Mouse (Mus musculus) gastrocnemius, postnatal 10 days (tissue): ENCODE results near the gene Rab40b. TPM values are rescaled to one million over a fixed set of nuclear protein-coding genes. Genes with fewer than 3 reads are reported as not detected.
A peak's percentile ranks its signal among the peaks of the same experiment; 100 is the strongest.

Source experiments
- DNase-seq: peaks from one replicate; pipeline ENCODE4 v3.0.0; 2021; ENCODE audit warnings: mixed read lengths
- long read RNA-seq, 2 experiments: library from polyadenylated mRNA; stranded (forward); transcript quantifications; one replicate each; pipeline ENCODE4 v2.0.0; 2021
- total RNA-seq, 2 experiments: library from RNA; stranded (reverse); gene quantifications; 2 replicates each; pipeline ENCODE4 v1.2.3; 2021

Gene Rab40b
- total RNA-seq = 10 to 100 TPM; 23.8 to 27.4 TPM
- long read RNA-seq, experiment 1, transcript Rab40b-201 (6 exons, 1,861 nt) = major isoform, 63 of 70 reads
- long read RNA-seq, experiment 1, partial matches to known transcripts = 0 of 70 reads
- long read RNA-seq, experiment 1, other reads (novel, unspliced or antisense) = 7 of 70 reads
- long read RNA-seq, experiment 2, transcript Rab40b-201 (6 exons, 1,861 nt) = major isoform, 46 of 52 reads
- long read RNA-seq, experiment 2, partial matches to known transcripts = 2 of 52 reads
- long read RNA-seq, experiment 2, other reads (novel, unspliced or antisense) = 4 of 52 reads

DNA sequence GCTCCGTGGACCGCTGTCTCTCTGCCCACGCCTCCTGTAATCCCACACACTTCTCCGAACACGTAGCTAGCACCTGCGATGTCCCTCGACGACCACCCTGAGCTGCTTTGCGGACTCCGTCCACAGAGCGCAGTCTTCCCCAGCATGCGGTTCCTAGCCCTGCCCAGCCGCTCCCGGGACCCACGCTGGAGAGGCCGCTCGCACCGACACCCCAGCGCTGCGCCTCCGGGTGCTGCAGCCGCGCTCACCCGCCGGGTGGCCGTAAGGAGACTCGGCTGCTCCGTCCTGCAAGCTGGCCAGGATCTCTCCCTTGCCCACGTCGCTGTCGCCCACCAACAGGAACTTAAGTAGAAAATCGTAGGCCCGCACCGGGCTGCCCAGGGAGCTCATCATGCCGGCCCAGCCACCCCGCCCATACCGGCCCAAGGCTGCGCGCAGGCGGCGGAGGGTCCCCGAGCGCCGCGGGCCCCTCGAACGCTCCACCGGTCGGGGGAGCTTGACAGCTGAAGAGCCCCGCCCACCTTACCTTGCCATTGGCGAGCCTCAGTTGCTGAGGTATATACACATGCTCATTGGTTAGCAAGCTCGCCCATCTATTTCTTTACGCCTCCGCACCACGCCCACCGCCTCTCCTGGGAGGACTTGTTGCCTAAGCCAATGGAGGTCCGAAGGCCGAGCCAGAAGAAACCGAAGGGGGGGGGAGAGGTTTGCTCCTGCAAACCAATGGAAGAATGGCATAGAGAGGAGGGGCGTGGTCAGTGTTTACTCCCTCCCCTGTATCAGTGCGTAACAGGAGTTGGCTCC, at the start of gene Rab40b:
Rab40b (minus strand) TSS at position 502 of the 804 bp plus-strand sequence.
- DNase-seq = peak; percentile 85

DNA sequence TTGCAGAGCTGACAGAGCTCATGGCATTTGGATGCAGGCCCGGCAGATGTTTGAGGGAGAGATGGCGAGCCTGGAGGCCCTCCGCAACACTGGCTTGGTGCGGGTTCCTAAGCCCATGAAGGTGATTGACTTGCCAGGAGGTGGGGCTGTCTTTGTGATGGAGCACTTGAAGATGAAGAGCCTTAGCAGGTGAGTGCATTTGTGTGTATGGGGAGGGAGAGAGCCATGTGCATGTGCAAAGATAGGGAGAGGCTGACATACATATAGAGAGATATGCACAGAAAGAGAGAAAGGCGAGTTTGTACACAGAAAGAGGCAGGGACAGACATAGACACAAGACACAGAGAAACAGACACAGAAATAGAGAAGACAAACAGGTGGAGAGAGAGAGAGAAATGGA, 49.2 kb upstream of the Rab40b start:
- DNase-seq = no peak

DNA sequence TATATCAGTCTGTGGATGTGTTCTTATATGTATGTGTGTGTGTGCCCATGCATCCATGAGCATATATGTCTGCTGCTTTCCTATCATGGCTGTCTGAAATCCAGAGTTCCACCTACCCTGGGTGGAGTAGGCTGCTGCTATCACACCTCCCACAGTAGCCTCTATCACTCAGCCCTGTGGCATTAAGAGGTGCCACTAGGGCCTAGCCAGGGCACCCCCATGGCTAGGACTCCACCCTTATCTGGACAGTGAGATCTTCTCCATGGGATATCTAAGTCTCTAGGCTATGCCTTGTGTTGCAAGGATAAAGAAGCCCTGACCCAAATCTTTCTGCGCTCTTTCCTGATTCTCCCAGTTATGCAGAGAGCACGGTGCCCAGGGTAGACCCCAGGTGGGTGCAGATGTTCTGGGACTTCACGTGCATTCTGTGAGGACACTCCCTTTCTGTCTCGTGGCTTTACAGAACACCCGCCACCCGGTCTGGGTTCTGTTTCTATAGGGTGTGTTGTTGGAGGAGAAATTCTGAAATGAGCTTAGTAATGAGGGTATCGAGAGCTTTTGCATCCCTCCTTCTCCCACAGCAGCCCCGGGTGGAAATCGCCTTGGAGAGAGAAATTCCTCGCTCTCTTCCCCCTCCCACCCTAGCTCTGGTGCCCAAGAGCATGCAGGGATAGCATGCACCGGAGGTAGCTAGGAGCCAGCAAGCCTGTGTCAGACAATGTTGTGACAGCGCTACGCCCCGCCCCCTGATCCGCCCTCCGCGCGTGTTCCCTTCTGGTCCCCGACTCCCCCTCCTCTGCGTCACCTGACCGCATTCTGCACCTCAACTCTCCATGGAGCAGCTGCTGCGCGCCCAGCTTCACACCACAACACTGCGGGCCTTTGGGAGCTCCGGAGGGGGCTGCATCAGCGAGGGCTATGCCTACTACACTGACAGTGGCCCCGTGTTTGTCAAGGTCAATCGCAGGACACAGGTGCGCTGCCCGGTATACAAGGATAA, 46.4 kb upstream of the Rab40b start, which contains the start of gene Fn3k:
Fn3k (plus strand) TSS at position 758 of the 1,000 bp plus-strand sequence.
- peak; percentile 70 for DNase-seq

DNA sequence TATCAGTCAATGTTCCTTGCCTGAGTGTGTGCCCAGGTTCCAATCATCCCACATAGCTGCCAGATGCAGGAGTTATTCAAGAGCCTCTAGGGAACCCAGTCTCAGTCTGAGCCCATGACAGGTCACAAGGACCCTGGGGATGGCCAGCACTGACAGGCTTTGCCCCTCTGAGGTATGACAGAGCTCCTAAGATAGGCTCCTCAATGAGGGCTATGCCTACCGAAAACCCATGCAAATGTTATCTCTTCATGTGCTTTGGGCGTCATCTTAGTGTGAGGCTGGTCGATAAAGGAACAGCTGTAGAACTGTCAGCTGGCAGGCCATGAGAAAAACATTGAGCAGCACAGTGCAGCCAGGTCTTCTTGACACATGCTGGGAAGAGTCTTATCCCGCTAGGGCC, 45.3 kb upstream of the Rab40b start:
- DNase-seq = no peak

- no peak for DNase-seq
Observed at GRCm38 (mm10) chr11:121421553-121422173, 33.6 kb upstream of the Rab40b start.

DNA sequence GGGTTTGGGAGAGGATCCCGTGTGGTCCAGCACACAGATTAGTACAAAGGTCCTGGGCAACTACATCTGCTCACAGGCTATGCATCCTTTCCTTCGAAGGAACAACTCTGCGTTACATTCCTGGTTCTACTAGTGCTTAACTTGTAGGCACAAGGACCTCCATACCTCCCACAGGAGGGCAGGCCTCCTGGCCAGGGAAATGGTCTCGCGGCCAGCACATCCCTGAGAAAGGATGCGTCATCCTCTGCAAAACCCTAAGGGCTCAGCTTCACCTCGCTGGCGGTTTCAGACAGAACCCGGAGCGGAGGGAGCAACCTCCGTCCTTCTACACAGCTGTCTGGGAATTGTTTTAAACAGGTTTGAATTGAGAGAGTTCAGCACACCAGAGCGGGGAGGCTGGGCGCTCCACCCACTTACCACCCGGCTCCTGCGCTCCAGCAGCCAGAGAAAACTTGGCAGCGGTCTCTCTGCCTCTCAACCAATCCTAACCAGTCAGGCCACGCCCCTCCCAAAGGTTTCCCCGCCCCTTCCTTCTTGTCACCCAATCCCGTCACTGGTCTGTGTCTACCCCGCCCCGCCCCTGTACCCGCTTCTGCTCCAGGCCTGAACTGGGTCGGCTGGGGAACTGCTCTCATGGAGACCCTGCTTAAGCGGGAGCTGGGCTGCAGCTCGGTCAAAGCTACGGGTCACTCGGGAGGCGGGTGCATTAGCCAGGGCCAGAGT, 32.9 kb upstream of the Rab40b start, which contains the start of gene Fn3krp:
Fn3krp (plus strand) TSS at position 572 of the 723 bp plus-strand sequence.
- peak; percentile 98 for DNase-seq

DNA sequence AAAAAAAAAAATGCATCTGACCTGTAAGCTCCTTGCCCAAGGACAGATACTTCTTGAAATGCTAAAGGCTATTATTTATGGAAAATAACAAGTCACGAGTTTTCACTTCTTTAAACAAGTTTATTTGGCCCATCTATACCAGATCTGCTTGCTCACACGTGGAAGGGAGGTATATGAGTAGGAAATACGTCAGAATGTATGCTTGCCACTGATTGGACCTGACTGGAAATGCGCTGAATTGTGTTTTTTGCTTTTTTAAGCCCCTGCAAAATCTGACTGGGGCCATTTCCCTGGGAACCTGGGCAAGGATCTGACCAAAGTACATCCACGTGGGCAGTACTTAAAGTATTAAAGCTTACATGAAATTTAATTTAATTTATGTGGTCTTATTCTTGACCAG, 32.3 kb upstream of the Rab40b start:
- no peak for DNase-seq

GRCm38 (mm10) chr11:121418932-121419331, 30.9 kb upstream of the Rab40b start:
- no peak for DNase-seq

DNA sequence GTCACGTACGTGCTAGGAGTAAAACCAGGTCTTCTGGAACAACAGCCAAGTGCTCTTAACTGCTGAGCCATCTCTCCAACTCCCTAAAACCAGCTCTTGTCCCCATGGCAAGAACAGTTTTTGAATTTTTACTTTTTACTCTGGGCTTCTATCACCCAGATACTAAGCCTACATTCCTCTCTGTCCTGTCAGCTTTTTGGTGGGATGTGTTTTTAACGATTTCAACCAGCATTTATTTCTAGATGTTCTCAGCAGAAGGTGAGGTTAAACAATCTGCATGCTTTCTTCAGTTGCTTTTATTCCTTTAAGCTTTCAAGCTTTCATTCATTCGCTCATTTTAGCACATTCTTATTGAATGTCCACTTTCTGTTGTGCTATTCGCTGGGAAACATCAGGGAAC, 29.9 kb upstream of the Rab40b start:
- no peak for DNase-seq

GRCm38 (mm10) chr11:121415351-121415750, 27.3 kb upstream of the Rab40b start:
- DNase-seq = peak; percentile 17

DNA sequence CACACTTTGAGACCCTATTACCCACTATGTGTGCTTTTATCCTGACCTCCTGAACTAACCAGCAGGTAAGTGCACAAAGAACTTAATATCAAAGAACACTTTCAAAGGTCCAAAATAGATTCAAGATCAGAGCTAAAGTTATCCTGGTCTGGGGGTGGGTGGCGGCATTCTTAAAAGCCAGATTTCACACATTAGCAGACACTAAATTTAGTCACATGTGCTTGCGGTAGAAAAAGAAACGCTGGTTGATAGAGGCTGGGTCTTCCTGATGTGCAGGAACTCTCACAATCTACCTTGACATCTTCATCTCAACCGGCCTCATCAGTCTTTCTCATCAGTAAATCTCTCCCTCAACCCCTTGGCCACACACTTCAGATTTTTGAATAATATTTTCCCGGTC, 26.7 kb upstream of the Rab40b start:
- no peak for DNase-seq

DNA sequence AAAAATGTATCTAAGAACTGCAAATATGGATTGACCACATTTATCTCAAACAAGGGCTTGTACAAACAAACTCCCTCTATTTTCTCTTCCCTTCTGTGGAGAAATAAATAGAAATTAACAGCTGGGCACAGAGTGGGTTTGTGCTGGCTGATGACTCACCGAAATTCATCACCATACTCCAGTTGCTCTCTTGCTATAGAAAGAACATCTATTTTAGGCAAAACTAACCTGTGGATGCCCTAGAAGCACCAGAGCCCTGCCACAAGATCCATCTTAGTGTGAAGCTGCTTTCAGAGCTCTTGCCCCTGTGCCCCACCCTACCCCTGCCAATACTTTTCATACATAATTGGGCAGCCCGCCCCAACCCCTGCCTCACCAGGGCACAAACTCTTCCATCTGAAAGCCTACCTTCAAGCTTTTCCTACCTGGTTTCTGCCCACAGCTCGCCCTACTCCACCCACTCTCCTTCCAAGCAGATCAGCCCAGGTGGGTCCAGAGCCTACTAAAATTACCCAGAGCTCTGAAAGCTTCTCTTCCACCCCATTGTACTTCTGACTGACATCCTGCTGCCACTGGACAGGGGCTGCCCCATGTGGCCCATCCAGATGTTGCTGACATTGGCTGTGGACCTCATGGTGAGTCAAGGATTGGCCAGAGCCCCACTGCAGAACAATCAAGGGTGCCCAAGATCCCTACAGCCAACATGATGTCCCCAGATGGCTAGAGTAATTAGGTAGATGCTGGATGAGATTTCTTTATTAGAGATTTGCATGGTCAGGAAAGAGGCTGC, 19.5 kb upstream of the Rab40b start:
- no peak for DNase-seq

- DNase-seq = no peak
Observed at GRCm38 (mm10) chr11:121392405-121392804, 4.4 kb upstream of the Rab40b start.

- no peak for DNase-seq
Observed at GRCm38 (mm10) chr11:121390793-121391192, 2.7 kb upstream of the Rab40b start.

GRCm38 (mm10) chr11:121388554-121388945, 499 bp upstream of the Rab40b start:
- DNase-seq = no peak

DNA sequence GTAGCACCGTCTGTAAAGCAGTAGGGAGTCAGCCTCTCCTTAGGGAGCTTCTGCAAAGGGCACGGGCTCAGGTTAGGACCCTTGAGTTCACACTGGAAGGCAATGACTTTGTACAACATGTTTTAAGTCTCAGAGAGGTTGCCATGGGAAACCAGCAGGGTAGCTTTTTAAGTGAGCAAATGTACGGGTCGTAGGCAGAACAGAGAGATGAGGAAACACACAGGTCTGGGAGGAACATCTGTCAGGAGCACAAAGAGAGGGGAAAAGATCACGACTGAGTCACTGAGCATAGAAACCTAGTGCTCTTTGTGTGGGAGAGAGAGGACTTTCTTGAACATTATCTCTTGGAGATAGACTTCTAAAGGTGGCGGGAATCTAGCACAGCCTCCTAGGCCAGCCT, 7.8 kb downstream of the Rab40b start:
- no peak for DNase-seq

DNA sequence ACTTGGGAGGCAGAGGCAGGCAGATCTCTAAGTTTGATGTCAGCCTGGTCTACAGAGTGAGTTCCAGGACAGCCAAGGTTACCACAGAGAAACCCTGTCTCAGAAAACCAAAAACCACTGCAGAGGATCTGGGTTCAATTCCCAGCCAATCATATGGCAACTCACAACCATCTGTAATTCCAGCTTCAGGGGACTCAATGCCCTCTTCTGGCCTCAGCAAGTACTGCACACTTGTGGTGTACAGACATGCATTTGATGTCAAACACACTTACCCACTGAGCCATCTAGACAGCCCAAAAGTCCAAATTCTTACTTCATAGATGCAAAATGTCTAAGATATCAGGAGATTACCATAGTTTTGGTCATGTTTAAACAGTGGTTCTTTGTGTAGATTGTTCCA, 9.4 kb downstream of the Rab40b start:
- DNase-seq = no peak

GRCm38 (mm10) chr11:121373305-121373704, 14.7 kb downstream of the Rab40b start:
- DNase-seq = no peak

GRCm38 (mm10) chr11:121370337-121370994, 17.6 kb downstream of the Rab40b start:
- no peak for DNase-seq

GRCm38 (mm10) chr11:121369622-121370021, 18.4 kb downstream of the Rab40b start:
- peak; percentile 44 for DNase-seq
